Mouse (Mus musculus) liver, embryonic 15.5 days (tissue): Measurements from ENCODE around the gene Gm49384. TPM values are rescaled to one million over a fixed set of nuclear protein-coding genes. Genes with fewer than 3 reads are reported as not detected.
A peak's percentile ranks its signal among the peaks of the same experiment; 100 is the strongest.

Source experiments
- ATAC-seq: fragments of 200-750 bp; cut with Nextera tagmentation; 2 replicates; pipeline ENCODE4 v1.8.0; 2017; ENCODE audit warnings: moderate number of reproducible peaks, mild to moderate bottlenecking, moderate library complexity; ENCODE audit not compliant: insufficient read depth
- H3K27ac ChIP-seq: fragments of 300-500 bp; sonication (generic); replicated peaks from 2 replicates; pipeline ENCODE4 v1.5.1; 2015; ENCODE audit warnings: mild to moderate bottlenecking, inconsistent platforms
- H3K27me3 ChIP-seq: fragments of 300-500 bp; sonication (generic); 2 replicates; pipeline ENCODE4 v1.6.1; 2015; ENCODE audit warnings: mild to moderate bottlenecking, inconsistent platforms
- H3K36me3 ChIP-seq: fragments of 300-500 bp; sonication (generic); replicated peaks from 2 replicates; pipeline ENCODE4 v1.6.1; 2015; ENCODE audit warnings: moderate library complexity, mild to moderate bottlenecking, inconsistent platforms
- H3K4me1 ChIP-seq: fragments of 300-500 bp; sonication (generic); replicated peaks from 2 replicates; pipeline ENCODE4 v1.6.1; 2015; ENCODE audit warnings: inconsistent platforms
- H3K4me2 ChIP-seq: fragments of 300-500 bp; sonication (generic); 2 replicates; pipeline ENCODE4 v1.6.1; 2015; ENCODE audit warnings: moderate library complexity, mild to moderate bottlenecking, inconsistent platforms
- H3K4me3 ChIP-seq: fragments of 300-500 bp; sonication (generic); replicated peaks from 2 replicates; pipeline ENCODE4 v1.5.1; 2015; ENCODE audit warnings: mild to moderate bottlenecking, inconsistent platforms
- H3K9ac ChIP-seq: fragments of 300-500 bp; sonication (generic); 2 replicates; pipeline ENCODE4 v1.6.1; 2015; ENCODE audit warnings: moderate library complexity, mild to moderate bottlenecking, inconsistent platforms
- H3K9me3 ChIP-seq: fragments of 300-500 bp; sonication (generic); replicated peaks from 2 replicates; pipeline ENCODE4 v1.6.1; 2016; ENCODE audit warnings: inconsistent platforms
- WGBS: fragments of 180-500 bp; shearing (Covaris S2); methylation state at CpG from one replicate; pipeline ENCODE4 v1.1.7; 2015; ENCODE audit warnings: mixed read lengths; ENCODE audit not compliant: insufficient replicate concordance; 5-methylcytosine and 5-hydroxymethylcytosine counted together
- polyA plus RNA-seq: library from polyadenylated mRNA; unstranded; fragments of >200 nt; fragmentation: Nextera tagmentation; extraction: Ambion mirVana; gene quantifications from 2 replicates; pipeline ENCODE4 v1.2.1, GENCODE M21; 2015

Gm49384 gene
- polyA plus RNA-seq, 1 experiment from 2014 or later: 17.5 TPM

DNA sequence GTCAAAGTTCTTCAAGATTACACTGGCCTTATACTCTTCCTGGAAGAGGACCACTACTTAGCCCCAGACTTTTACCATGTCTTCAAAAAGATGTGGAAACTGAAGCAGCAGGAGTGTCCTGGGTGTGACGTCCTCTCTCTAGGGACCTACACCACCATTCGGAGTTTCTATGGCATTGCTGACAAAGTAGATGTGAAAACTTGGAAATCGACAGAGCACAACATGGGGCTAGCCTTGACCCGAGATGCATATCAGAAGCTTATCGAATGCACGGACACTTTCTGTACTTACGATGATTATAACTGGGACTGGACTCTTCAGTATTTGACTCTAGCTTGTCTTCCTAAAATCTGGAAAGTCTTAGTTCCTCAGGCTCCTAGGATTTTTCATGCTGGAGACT lies 18.7 kb downstream of the Gm49384 start:
- Histone ChIP-seq H3K27me3 (no peaks in the 10 kb centered on the region), H3K27ac (peak overlapping the region; percentile 93), H3K4me1 (peaks cover 37% of the 10 kb centered on the region), H3K9ac (peak overlapping the region; percentile 87), H3K4me3 (peak overlapping the region; percentile 90), H3K9me3 (no peaks in the 10 kb centered on the region), H3K4me2 (peak overlapping the region; percentile 97), H3K36me3 (peaks cover 49% of the 10 kb centered on the region)
- 35% methylated on average over 7 of the region's 7 CpGs for WGBS
- no peak for ATAC-seq

DNA sequence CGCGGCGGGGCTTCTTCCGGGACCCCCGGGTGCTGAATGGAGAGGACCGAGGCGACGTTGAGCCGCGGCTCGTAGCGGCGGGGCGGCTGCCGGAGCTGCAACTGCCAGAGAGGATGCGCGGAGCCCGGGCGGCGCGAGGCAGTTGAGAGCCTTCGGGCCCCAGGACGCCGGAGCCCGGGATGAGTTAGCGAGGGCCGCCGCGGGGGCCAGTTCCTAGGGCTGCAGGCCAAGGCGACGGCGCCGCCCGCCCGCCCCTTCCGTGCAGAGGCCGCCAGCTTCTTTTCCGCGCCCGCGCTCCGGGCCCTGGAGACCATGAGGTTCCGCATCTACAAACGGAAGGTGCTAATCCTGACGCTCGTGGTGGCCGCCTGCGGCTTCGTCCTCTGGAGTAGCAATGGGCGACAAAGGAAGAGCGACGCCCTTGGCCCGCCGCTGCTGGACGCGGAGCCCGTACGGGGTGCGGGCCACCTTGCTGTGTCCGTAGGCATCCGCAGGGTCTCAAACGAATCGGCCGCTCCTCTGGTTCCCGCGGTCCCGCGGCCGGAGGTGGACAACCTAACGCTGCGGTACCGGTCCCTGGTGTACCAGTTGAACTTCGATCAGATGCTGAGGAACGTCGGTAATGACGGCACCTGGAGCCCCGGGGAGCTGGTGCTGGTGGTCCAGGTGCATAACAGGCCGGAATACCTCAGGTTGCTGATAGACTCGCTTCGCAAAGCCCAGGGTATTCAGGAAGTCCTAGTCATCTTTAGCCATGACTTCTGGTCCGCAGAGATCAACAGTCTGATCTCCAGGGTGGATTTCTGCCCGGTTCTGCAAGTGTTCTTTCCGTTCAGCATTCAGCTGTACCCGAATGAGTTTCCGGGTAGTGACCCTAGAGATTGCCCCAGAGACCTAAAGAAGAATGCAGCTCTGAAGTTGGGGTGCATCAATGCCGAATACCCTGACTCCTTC lies 19.4 kb downstream of the Gm49384 start:
- Histone ChIP-seq H3K9ac (peak overlapping the region; percentile 87), H3K4me1 (peaks cover 37% of the 10 kb centered on the region), H3K9me3 (no peaks in the 10 kb centered on the region), H3K27me3 (no peaks in the 10 kb centered on the region), H3K27ac (peak overlapping the region; percentile 93), H3K4me2 (peak overlapping the region; percentile 97), H3K36me3 (peaks cover 44% of the 10 kb centered on the region), H3K4me3 (peak overlapping the region; percentile 90)
- ATAC-seq: peak; percentile 51
- under 1% methylated on average over 86 of the region's 86 CpGs for WGBS

DNA sequence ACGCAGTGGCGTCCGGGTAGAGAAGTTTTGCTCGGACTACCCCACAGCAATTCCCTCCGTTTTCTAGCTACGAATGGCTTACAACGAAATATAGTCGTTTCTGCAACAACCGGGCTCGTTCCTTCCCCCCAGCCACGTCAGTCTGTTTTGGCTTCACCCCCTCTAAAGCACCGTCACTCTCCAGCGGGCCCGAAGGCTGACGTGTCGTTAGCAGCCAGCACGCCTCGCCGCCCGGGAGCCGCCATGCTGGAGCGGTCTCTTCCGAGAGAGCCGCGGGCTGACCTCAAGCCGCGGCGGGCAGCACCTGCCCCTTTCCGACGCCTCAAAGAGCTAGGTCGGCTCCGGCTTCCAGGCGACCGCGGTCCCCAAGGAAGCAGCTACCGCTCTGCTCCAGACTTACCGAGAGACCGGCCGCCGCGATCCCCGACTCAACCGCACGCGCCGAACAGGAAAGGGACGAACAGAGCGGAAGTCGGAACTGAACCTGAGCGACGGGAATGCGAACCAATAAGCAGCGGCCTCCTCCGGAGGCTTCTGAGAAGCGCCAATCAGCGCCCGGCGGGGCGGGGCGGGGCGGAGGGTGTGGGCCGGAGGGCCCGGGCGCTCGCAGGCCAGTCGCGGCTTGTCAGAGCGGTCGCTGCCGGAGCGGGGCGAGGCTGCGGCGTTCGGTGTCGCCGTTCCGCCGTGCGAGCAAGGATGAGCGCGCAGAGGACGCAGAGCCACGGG lies 20.3 kb downstream of the Gm49384 start, which contains the start of the genes Rpl36al and Mgat2:
Rpl36al (minus strand) TSS at position 501 of the 726 bp plus-strand sequence.
Mgat2 (plus strand) TSS at position 575 of the 726 bp plus-strand sequence.
- H3K36me3 ChIP-seq: peaks cover 40% of the 10 kb centered on the region
- peak within 1 kb of the TSS; percentile 97 for H3K4me2 ChIP-seq
- H3K27ac ChIP-seq: peak within 1 kb of the TSS; percentile 93
- peak; percentile 97 for ATAC-seq
- H3K9me3 ChIP-seq: no peaks in the 10 kb centered on the region
- WGBS: under 1% methylated on average over 84 of the region's 84 CpGs
- peak within 1 kb of the TSS; percentile 90 for H3K9ac ChIP-seq
- H3K4me1 ChIP-seq: peaks cover 37% of the 10 kb centered on the region
- H3K4me3 ChIP-seq: peak within 1 kb of the TSS; percentile 90
- no peaks in the 10 kb centered on the region for H3K27me3 ChIP-seq

DNA sequence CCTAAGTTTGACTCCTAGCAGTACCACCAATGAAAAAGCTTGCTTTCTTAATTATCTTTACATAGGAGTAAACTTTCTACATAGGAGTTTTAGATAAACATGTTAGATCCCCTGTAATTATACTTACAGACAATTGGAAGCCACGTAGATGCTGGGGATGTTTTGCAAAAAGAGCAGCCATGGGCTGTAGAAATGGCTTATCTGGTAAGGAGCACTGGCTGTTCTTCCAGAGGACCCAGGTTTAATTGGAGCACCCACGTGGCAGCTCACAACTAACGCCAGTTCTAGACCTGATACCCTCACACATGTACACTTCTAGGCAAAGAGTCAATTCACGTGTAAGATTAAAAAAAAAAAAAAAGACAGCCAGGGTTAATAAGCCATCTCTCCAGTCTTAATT lies 22.3 kb downstream of the Gm49384 start:
- H3K27ac ChIP-seq: no peak overlapping the region
- H3K9ac ChIP-seq: no peak overlapping the region
- H3K27me3 ChIP-seq: no peaks in the 10 kb centered on the region
- H3K9me3 ChIP-seq: no peaks in the 10 kb centered on the region
- peaks cover 23% of the 10 kb centered on the region for H3K4me1 ChIP-seq
- no peak overlapping the region for H3K4me2 ChIP-seq
- H3K36me3 ChIP-seq: peaks cover 45% of the 10 kb centered on the region
- WGBS: 61% methylated on average over 4 of the region's 4 CpGs
- no peak for ATAC-seq
- H3K4me3 ChIP-seq: no peak overlapping the region

DNA sequence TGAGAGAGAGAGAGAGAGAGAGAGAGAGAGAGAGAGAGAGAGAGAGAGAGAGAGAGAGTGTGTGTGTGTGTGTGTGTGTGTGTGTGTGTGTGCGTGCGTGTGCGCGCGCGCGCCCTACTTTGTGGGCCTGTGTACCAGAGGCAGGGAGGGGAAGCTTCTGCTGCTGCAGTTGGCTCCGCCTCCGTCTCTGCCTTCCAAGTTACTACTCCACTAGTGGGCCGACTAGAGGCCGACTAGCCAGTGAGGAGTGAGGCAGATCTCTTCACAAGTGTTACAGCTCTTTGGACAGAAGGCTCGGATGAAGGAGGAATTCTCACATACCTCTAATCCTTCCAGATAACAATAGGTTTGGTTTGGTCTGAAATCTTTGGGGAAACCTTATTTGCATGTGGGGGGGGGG lies 24.7 kb downstream of the Gm49384 start:
- Histone ChIP-seq H3K4me3 (no peak overlapping the region), H3K36me3 (peaks cover 64% of the 10 kb centered on the region), H3K9me3 (no peaks in the 10 kb centered on the region), H3K4me1 (peaks cover 6% of the 10 kb centered on the region), H3K27me3 (no peaks in the 10 kb centered on the region), H3K27ac (no peak overlapping the region), H3K9ac (no peak overlapping the region), H3K4me2 (no peak overlapping the region)
- no peak for ATAC-seq
- WGBS: 66% methylated on average over 12 of the region's 12 CpGs

DNA sequence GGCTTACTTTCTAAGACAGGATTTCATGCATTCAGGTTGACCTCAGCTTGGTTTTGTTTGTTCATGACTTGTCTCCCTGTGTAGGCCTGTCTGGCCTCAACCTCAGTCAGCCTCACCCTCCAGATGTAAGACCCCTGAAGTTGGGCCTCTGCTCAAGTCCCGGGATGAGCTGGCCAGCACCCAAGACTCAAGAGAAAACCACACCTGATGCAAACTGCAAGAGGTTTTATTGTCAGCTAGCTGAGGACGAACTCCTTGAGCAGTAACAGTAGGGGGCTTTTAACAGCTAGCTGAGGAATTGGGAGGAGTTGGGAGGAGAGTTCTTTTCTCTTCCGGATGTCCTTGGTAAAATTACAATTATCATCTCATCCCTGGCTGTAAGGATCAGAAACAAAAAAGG lies 26.5 kb downstream of the Gm49384 start:
- 86% methylated on average over 3 of the region's 3 CpGs for WGBS
- Histone ChIP-seq H3K27me3 (no peaks in the 10 kb centered on the region), H3K9me3 (no peaks in the 10 kb centered on the region), H3K9ac (no peak overlapping the region), H3K27ac (no peak overlapping the region), H3K36me3 (peaks cover 81% of the 10 kb centered on the region), H3K4me2 (no peak overlapping the region), H3K4me3 (no peak overlapping the region), H3K4me1 (peaks cover 6% of the 10 kb centered on the region; the same call in 1 of the 2 replicates)
- ATAC-seq: no peak

DNA sequence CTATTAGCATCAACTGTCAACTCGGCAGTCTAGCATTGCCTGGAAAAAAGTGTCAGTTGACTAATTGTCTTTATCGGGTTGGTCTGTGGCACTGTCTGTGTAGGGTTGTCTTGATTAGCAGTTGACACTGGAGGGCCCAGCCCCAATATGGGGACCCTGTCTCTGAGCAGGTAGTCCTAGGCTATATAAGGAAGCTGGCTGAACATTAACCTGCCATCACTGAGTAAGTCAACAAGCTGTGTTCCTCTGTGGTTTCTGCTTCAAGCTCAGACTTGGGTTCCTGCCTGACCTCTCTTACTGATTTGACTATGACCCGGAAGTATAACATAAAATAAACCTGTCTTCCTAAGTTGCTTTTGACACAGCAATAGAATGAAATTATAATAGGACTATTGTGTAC lies 28.1 kb downstream of the Gm49384 start:
- no peak overlapping the region for H3K4me2 ChIP-seq
- WGBS: 73% methylated on average over 3 of the region's 3 CpGs
- H3K27me3 ChIP-seq: no peaks in the 10 kb centered on the region
- H3K9me3 ChIP-seq: no peaks in the 10 kb centered on the region
- H3K27ac ChIP-seq: no peak overlapping the region
- H3K4me1 ChIP-seq: peaks cover 5% of the 10 kb centered on the region
- no peak overlapping the region for H3K9ac ChIP-seq
- peak; percentile 24; the same call in 1 of the 2 replicates for ATAC-seq
- peaks cover 79% of the 10 kb centered on the region for H3K36me3 ChIP-seq
- H3K4me3 ChIP-seq: no peak overlapping the region

DNA sequence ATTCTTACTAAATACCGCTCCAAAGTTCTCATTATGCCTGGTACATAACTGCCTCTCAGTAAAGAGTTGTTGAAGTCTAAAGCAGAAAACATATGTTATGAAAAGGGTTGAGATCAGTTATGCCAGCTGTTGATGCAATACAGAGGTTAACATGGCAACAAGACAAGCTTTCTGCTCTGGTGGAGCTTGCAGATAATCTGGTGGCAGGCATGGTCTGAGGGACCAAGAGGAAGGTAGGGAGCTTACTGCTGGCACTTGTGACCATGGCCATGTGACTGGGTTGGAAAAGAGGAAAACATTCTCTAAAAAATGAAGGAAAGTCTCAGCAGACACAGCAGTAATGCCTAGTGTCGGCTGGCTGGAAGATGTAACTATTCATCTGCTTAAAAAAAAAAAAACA lies 32.8 kb downstream of the Gm49384 start:
- H3K27ac ChIP-seq: no peak overlapping the region
- no peak for ATAC-seq
- 83% methylated on average over 2 of the region's 2 CpGs for WGBS
- H3K4me2 ChIP-seq: no peak overlapping the region
- H3K36me3 ChIP-seq: peaks cover 47% of the 10 kb centered on the region
- H3K27me3 ChIP-seq: no peaks in the 10 kb centered on the region
- H3K9ac ChIP-seq: no peak overlapping the region
- H3K9me3 ChIP-seq: no peaks in the 10 kb centered on the region
- H3K4me1 ChIP-seq: peaks cover 32% of the 10 kb centered on the region
- H3K4me3 ChIP-seq: no peak overlapping the region

DNA sequence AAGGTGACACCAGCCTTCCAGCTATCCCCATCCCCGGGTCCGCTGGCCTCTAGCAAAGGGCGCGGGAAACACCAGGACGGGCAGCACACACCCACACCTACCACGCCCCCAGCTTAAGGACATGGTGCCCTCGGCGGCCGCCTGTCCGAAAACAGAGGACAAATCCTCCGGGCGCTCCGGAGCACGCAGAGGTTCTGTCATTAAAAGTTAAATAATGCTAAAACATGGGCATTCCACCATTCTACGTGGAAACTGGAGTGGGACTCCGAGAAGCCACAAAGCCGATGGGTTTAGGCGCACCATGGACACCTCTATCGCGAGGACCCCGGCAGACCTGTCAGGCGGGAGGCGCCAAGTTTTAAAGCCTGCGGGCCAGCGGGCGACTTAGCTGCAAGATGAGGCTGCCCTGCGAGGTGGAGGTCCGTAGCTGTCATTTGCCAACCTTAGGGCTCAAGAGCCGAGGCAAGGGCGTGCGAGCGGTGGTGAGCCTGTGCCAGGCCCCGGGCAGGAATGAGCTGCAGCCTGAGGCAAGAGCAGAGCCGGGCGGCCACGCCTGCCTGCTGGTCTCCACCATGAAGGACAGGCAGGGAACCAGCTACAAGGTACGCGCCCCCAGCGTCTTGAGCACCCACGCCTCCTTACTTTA lies 35.5 kb downstream of the Gm49384 start, which contains the start of gene Lrr1:
Lrr1 (plus strand) TSS at position 354 of the 646 bp plus-strand sequence.
- Histone ChIP-seq H3K36me3 (peaks cover 20% of the 10 kb centered on the region), H3K9me3 (no peaks in the 10 kb centered on the region), H3K9ac (peak within 1 kb of the TSS; percentile 84), H3K4me3 (peak within 1 kb of the TSS; percentile 98), H3K27ac (peak within 1 kb of the TSS; percentile 86), H3K27me3 (no peaks in the 10 kb centered on the region), H3K4me1 (peaks cover 42% of the 10 kb centered on the region), H3K4me2 (peak within 1 kb of the TSS; percentile 94)
- under 1% methylated on average over 40 of the region's 40 CpGs for WGBS
- ATAC-seq: peak; percentile 92

DNA sequence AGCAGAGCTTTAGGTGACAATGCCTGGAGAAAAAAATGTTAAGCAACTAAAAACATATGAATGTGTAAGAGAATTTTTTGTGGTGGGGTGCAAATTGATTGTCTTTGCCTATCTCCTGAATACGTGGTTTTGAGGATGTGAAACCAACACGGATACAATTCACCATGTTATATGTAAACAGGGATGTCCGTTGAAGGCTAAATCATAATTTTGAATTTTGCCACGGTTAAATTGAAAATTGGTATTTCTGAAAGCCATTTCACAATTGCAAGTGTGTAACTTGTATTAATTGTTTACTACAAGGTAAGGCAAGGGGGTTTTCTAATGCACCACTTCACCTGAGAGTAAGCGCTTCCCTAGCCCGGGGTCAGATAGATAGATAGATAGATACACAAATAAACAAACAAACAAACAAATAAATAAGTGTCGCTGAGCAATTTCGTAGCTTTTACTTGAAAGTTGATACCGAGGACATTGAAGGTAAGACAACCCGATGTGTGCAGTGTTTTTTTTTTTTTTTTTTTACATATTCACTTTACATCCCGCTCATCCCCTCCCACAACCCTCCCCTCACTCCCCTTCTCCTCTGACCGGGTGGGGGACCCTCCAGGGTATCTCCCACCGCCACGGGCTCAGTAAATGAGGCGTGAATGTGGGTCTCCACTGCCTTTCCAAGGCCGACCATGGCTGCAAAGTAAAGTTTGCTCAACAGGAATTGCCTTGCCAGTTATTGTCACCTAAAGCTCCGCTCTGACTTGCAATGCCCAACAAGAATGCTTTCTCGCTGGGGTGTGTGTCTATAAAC lies 36.2 kb downstream of the Gm49384 start:
- WGBS: 6% methylated on average over 18 of the region's 18 CpGs
- Histone ChIP-seq H3K9ac (peak overlapping the region; percentile 84), H3K4me2 (peak overlapping the region; percentile 94), H3K27me3 (no peaks in the 10 kb centered on the region), H3K36me3 (peaks cover 13% of the 10 kb centered on the region), H3K4me3 (peak overlapping the region; percentile 98), H3K27ac (peak overlapping the region; percentile 86), H3K9me3 (no peaks in the 10 kb centered on the region), H3K4me1 (peaks cover 42% of the 10 kb centered on the region)
- ATAC-seq: 0 out of 2 replicates have a peak, but pooled peaks have one; percentile 1
